Mouse (Mus musculus): ENCODE measurements around the gene Capn7.

- TF ChIP-seq TAL1 (IDR thresholded peaks at IDR 0.05; ENCODE audit: low read length) (no peak), CTCF (IDR thresholded peaks at IDR 0.05 in 2 of 3, conservative IDR thresholded peaks at IDR 0.05 in 1 of 3; ENCODE audit: control insufficient read depth in 1 of 3, insufficient read depth in 1 of 3, low read depth in 2 of 3, low read length in 3 of 3, poor library complexity in 1 of 3, severe bottlenecking in 1 of 3) (no peak), POLR2A (IDR thresholded peaks at IDR 0.05; ENCODE audit: control insufficient read depth in 1 of 2, insufficient read depth in 1 of 2, low read depth in 1 of 2, low read length in 2 of 2, poor library complexity in 1 of 2) (no peak), GATA1 (IDR thresholded peaks at IDR 0.05; ENCODE audit: low read depth, low read length) (no peak), ZMIZ1 (IDR thresholded peaks at IDR 0.05; ENCODE audit: low read depth, low read length) (no peak), MEF2A (IDR thresholded peaks at IDR 0.05; ENCODE audit: extremely low read depth, insufficient replicate concordance, low read depth, low read length, poor library complexity, severe bottlenecking) (no peak)
These were observed 76.2 kb downstream of the Capn7 start for GRCm38 (mm10) chr14:31412651-31413056.

All from MEL (cell line).